In genomic region chr10:39420842-39421617, GRCm38 (mm10) we compare ENCODE assay signal across 9 mouse cellular contexts. TPM values are rescaled to one million over a fixed set of nuclear protein-coding genes. Genes with fewer than 3 reads are reported as not detected.
DNase-seq lines count a peak whose midpoint lies in the region; ATAC-seq and TF ChIP-seq lines count a peak whose summit lies in the region.
"Had no signal": no experiment of that assay in that cellular context is flagged by ENCODE, and none has a peak within 500 bp of the region (broad histone marks: within the 10 kb centered on the region; RNA-seq: fewer than 3 reads in every experiment).

No protein-coding gene starts in this region.

- no peak for ATAC-seq in midbrain, embryonic 14.5 days (ENCODE audit: low FRiP score, low TSS enrichment)
- ATAC-seq in midbrain, embryonic 11.5 days (ENCODE audit: low FRiP score), result no peak
- ATAC-seq in limb, embryonic 14.5 days (ENCODE audit: low FRiP score, low read depth), result peak; percentile 41

- H3K27me3 ChIP-seq in midbrain, embryonic 14.5 days (ENCODE audit: control insufficient read depth, insufficient read depth, low read length), result no peaks in the 10 kb centered on the region
- no peaks in the 10 kb centered on the region for H3K27me3 ChIP-seq in midbrain, embryonic 11.5 days (ENCODE audit: control insufficient read depth, insufficient read depth, low read length)
- no peaks in the 10 kb centered on the region for H3K27me3 ChIP-seq in limb, embryonic 14.5 days (ENCODE audit: control insufficient read depth, insufficient read depth, low read length)
- H3K27me3 ChIP-seq: liver, embryonic 15.5 days had no signal

- DNase-seq in embryo, embryonic 11 days, result peak; percentile 27
- DNase-seq in embryo, embryonic 10 days (ENCODE audit: low spot score), result no peak
- DNase-seq in midbrain, embryonic 14.5 days, result no peak
- DNase-seq in midbrain, embryonic 11.5 days (ENCODE audit: low spot score, missing footprints), result no peak
- peak; percentile 62 for DNase-seq in gastrocnemius, adult 2 months
- DNase-seq in limb, embryonic 14.5 days (ENCODE audit: low spot score), result no peak
- DNase-seq in thymus, postnatal 4 days, result peak; percentile 33
- no peak for DNase-seq in ovary, adult 18-20 months (ENCODE audit: low spot score)

- TF ChIP-seq POLR2A in limb, embryonic 14.5 days (IDR thresholded peaks at IDR 0.05; ENCODE audit: borderline replicate concordance, extremely low read depth, insufficient read depth, insufficient read length), result no peak

- H3K27ac ChIP-seq in midbrain, embryonic 14.5 days (replicated peaks; ENCODE audit: low read depth, low read length), result peak overlapping the region; percentile 27; the same call in 1 of the 2 replicates
- H3K27ac ChIP-seq in midbrain, embryonic 11.5 days (ENCODE audit: low read depth, low read length), result no peak overlapping the region
- H3K27ac ChIP-seq in gastrocnemius, adult 2 months, result peak overlapping the region; percentile 69
- 0 out of 2 replicates have a peak overlapping the region, but pooled peaks have one; percentile 14 for H3K27ac ChIP-seq in limb, embryonic 14.5 days (replicated peaks; ENCODE audit: low read depth, low read length)
- H3K27ac ChIP-seq: liver, embryonic 15.5 days had no signal

- no peak overlapping the region for H3K4me2 ChIP-seq in midbrain, embryonic 14.5 days (ENCODE audit: low read length)
- H3K4me2 ChIP-seq in midbrain, embryonic 11.5 days, result no peak overlapping the region
- no peak overlapping the region for H3K4me2 ChIP-seq in limb, embryonic 14.5 days (replicated peaks; ENCODE audit: low read depth, low read length, severe bottlenecking)
- H3K4me2 ChIP-seq: liver, embryonic 15.5 days had no signal

- intact Hi-C loops in gastrocnemius, adult 2 months (cut with DNase I), result no loop called here

- no peak for TF ChIP-seq CTCF in gastrocnemius, adult 2 months (IDR thresholded peaks at IDR 0.05)

- WGBS in midbrain, embryonic 14.5 days, result 70% methylated on average over 9 of the region's 9 CpGs
- WGBS in midbrain, embryonic 11.5 days, result 81% methylated on average over 9 of the region's 9 CpGs
- 42% methylated on average over 9 of the region's 9 CpGs for WGBS in limb, embryonic 14.5 days

- peaks cover 17% of the 10 kb centered on the region for H3K4me1 ChIP-seq in midbrain, embryonic 14.5 days (ENCODE audit: control insufficient read depth, insufficient read depth, low read length)
- H3K4me1 ChIP-seq in midbrain, embryonic 11.5 days (ENCODE audit: control insufficient read depth, insufficient read depth, low read length), result no peaks in the 10 kb centered on the region
- peaks cover 13% of the 10 kb centered on the region for H3K4me1 ChIP-seq in limb, embryonic 14.5 days (ENCODE audit: control insufficient read depth, insufficient read depth, low read length)

- H3K4me3 ChIP-seq in midbrain, embryonic 14.5 days (replicated peaks; ENCODE audit: low read depth, low read length), result no peak overlapping the region
- H3K4me3 ChIP-seq in midbrain, embryonic 11.5 days (ENCODE audit: low read depth, low read length), result no peak overlapping the region
- no peak overlapping the region for H3K4me3 ChIP-seq in gastrocnemius, adult 2 months
- H3K4me3 ChIP-seq in limb, embryonic 14.5 days (replicated peaks; ENCODE audit: low read length), result no peak overlapping the region
- H3K4me3 ChIP-seq: liver, embryonic 15.5 days had no signal

- peaks cover 3% of the 10 kb centered on the region; the same call in 1 of the 2 replicates for H3K36me3 ChIP-seq in midbrain, embryonic 14.5 days (ENCODE audit: control insufficient read depth, insufficient read depth, low read length)
- H3K36me3 ChIP-seq in midbrain, embryonic 11.5 days (ENCODE audit: control insufficient read depth, insufficient read depth, low read length), result no peaks in the 10 kb centered on the region
- H3K36me3 ChIP-seq in limb, embryonic 14.5 days (ENCODE audit: control insufficient read depth, insufficient read depth, low read length), result peaks cover 3% of the 10 kb centered on the region; the same call in 1 of the 2 replicates
- H3K36me3 ChIP-seq: liver, embryonic 15.5 days had no signal

- no peaks in the 10 kb centered on the region for H3K9me3 ChIP-seq in midbrain, embryonic 14.5 days (ENCODE audit: control insufficient read depth, low read length)
- H3K9me3 ChIP-seq in midbrain, embryonic 11.5 days (ENCODE audit: control insufficient read depth, low read length), result no peaks in the 10 kb centered on the region
- no peaks in the 10 kb centered on the region for H3K9me3 ChIP-seq in limb, embryonic 14.5 days (ENCODE audit: control insufficient read depth, low read length)
- H3K9me3 ChIP-seq: liver, embryonic 15.5 days had no signal

- H3K9ac ChIP-seq in midbrain, embryonic 14.5 days (replicated peaks; ENCODE audit: low read length), result no peak overlapping the region
- no peak overlapping the region for H3K9ac ChIP-seq in midbrain, embryonic 11.5 days (ENCODE audit: low read length)
- H3K9ac ChIP-seq in limb, embryonic 14.5 days (ENCODE audit: low read depth, low read length, severe bottlenecking), result no peak overlapping the region
- H3K9ac ChIP-seq: liver, embryonic 15.5 days had no signal

RNA-seq across cellular contexts. Expression of gene Fyn, which starts 52.4 kb away (rescaled TPM):
- 87.3 and 90.8 TPM in 2 replicates for polyA plus RNA-seq in midbrain, embryonic 14.5 days (2014; fragmentation: Nextera tagmentation; extraction: Ambion mirVana)
- 43.7 and 44.3 TPM in 2 replicates for polyA plus RNA-seq in midbrain, embryonic 11.5 days (2014; fragmentation: Nextera tagmentation; extraction: Ambion mirVana)
- total RNA-seq in gastrocnemius, adult 2 months (2021), result 10 to 100 TPM in 1 of 2 experiments, 1 to 10 TPM in 1; 7.3 to 12.0 TPM
- polyA plus RNA-seq in limb, embryonic 14.5 days (2012; rRNA removed), result 53.5 and 58.4 TPM in 2 replicates
- polyA plus RNA-seq in limb, embryonic 14.5 days (2014; fragmentation: Nextera tagmentation; extraction: Ambion mirVana), result 51.5 and 53.4 TPM in 2 replicates

Comparison
In these comparisons a context has a peak if more than half of its experiments do, and no peak if none do; other contexts are left out.
1. DNase-seq: peak in embryo, embryonic 11 days (single experiment), gastrocnemius, adult 2 months (single experiment) and thymus, postnatal 4 days (single experiment); none in embryo, embryonic 10 days (single experiment), midbrain, embryonic 14.5 days (single experiment), midbrain, embryonic 11.5 days (single experiment), limb, embryonic 14.5 days (single experiment) and ovary, adult 18-20 months (single experiment).